Mouse (Mus musculus) lung, adult 2 months (tissue): ENCODE results near the gene Vmo1. TPM values are rescaled to one million over a fixed set of nuclear protein-coding genes. Genes with fewer than 3 reads are reported as not detected.
A peak's percentile ranks its signal among the peaks of the same experiment; 100 is the strongest.
"Not testable (repeated sequence)": the region's sequence is repeated elsewhere in the genome, so short reads cannot be mapped to it uniquely, and the experiment has no call there.

ENCODE experiments used
- DNase-seq: peaks from one replicate; pipeline ENCODE4 v3.0.0; 2022
- H3K4me1 ChIP-seq: fragments of 200-500 bp; 2 replicates; pipeline ENCODE4 v1.6.1; 2011; ENCODE audit warnings: low read length; ENCODE audit not compliant: control insufficient read depth, insufficient read depth
- H3K4me3 ChIP-seq: fragments of 200-500 bp; replicated peaks from 2 replicates; pipeline ENCODE3; 2011; ENCODE audit warnings: low read depth, mild to moderate bottlenecking, control low read depth, low read length; ENCODE audit errors: extremely low read depth
- CTCF ChIP-seq: fragments of 200-500 bp; IDR thresholded peaks from 2 replicates; pipeline ENCODE4 v1.5.1; 2011; ENCODE audit warnings: mild to moderate bottlenecking, low read length, control low read depth; ENCODE audit not compliant: insufficient read depth
- POLR2A ChIP-seq: fragments of 200-500 bp; IDR thresholded peaks from 2 replicates; pipeline ENCODE4 v1.6.1; 2011; ENCODE audit warnings: low read depth, mild to moderate bottlenecking, control low read depth, low read length, borderline replicate concordance; ENCODE audit errors: extremely low read depth
- WGBS: fragments of 180-500 bp; shearing (Covaris S2); methylation state at CpG from one replicate; pipeline ENCODE4 v1.1.7; 2018; 5-methylcytosine and 5-hydroxymethylcytosine counted together
- polyA plus RNA-seq: library from polyadenylated mRNA; depleted of rRNA; stranded (reverse); fragments of >200 nt; gene quantifications from 2 replicates; pipeline ENCODE4 v1.2.3, GENCODE M21; 2012

Vmo1 gene
- polyA plus RNA-seq, 1 experiment: 0.20 TPM

DNA sequence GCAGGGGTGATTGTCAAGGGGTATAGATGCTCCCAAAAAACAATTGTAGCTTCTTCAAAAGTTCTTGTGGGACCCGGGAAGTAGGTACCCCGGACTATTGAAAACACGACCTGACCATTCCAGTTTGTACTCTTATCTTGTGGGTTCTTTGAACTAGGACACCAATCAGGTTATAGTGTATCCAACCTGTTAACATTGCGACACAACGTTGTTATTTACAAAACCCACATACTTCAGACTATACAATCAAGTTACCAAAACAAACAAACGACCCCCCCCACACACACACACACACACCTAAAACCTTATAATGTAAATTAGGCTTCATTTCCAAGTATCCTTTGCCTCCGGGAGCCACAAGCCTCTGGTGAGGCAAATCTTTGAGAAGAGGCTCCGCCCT, 10.4 kb upstream of the Vmo1 start:
- 4% methylated on average over 8 of the region's 8 CpGs for WGBS
- no peak for DNase-seq

DNA sequence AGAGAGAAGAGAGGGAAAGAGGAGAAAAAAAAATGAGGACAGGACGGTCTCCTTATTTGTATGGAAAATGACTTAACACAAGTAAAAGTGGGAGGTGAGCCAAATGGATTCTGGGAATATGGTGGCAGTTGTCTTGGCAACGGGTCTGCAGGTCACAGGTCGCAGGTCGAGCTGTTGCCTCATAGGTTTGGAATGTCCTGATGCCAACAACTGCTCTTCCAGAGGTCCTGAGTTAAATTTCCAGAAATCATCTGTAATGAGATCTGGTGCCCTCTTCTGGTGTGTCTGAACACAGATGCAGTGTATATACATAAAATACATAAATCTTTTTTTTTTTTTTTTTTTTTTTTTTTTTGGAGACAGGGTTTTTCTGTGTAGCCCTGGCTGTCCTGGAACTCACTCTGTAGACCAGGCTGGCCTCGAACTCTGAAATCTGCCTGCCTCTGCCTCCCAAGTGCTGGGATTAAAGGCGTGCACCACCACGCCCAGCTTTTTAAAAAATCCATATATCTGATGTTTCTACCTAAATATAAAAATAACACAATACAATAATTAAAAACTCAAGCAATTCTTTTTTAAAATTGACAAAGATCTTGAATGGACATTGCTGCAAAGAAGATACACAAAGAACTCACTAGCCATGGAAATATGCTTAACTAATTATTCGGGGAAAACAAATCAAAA, 9.0 kb upstream of the Vmo1 start:
- not testable (repeated sequence) for DNase-seq, H3K4me1 ChIP-seq, H3K4me3 ChIP-seq
- WGBS: 85% methylated on average over 8 of the region's 8 CpGs

More for the DNA sequence above, 10.4 kb upstream of the Vmo1 start:
- TF ChIP-seq POLR2A (no peak), CTCF (no peak)
- Histone ChIP-seq H3K4me1 (peaks cover 2% of the 10 kb centered on the region; the same call in 1 of the 2 replicates), H3K4me3 (peak overlapping the region; percentile 50)

DNA sequence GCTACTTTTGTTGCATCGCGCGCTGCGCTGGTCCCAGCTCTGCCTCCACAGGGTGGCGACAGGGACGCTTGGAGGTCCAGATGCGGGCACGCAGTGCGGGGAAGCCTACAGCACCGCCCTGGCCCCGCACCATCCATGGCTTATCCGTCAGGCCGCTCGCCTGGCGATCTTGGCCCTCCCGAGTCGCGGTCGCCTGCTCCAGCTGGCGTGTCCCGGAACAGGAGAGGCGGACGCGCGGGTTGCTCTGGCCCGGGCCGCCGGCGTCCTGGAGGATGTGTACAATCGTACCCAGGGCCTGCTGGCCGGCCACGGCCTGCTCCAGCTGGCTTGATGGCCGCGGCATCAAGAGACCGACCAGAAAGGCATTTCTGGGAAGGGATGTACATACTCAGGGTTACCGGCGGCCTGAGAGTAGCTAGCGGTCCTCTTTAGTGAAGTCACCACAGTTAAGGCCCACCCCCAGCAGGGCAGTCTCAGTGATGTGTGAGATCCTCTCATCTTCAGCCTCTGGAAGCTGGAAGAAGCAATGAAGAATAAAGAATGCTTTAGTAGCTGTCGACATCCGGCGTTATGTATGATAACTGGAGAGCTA, 5.9 kb upstream of the Vmo1 start:
- peaks cover 2% of the 10 kb centered on the region; the same call in 1 of the 2 replicates for H3K4me1 ChIP-seq
- DNase-seq: peak; percentile 34
- TF ChIP-seq POLR2A (peak; percentile 16; the same call in 1 of the 2 replicates), CTCF (no peak)
- 18% methylated on average over 41 of the region's 41 CpGs for WGBS
- peak overlapping the region; percentile 52 for H3K4me3 ChIP-seq

DNA sequence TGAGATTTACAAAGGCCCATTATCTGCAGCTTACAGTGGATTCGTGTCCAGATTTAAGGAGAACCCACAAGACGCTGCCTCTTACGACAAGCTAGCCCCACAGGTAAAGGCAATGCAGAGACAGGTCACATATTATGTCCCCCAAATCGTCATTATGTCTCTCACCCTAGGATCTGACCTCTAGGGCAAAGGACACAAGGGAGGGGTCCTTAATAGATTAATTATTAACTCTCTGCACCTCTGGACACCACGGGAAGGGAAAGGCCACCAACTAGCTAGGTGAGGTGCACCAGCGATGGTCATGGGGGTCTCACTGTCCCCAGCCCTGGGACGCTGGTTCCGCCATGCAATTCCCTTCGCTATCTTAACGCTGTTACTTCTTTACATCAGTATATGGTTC, 4.5 kb upstream of the Vmo1 start, which contains the start of gene Gltpd2:
Gene Gltpd2, plus strand, starts transcription at position 274 of the 400 bp plus-strand sequence.
- no peak for DNase-seq
- no peaks in the 10 kb centered on the region for H3K4me1 ChIP-seq
- WGBS: 88% methylated on average over 10 of the region's 10 CpGs
- H3K4me3 ChIP-seq: peak within 1 kb of the TSS; percentile 52
- no peak for TF ChIP-seq CTCF
- TF ChIP-seq POLR2A: no peak

DNA sequence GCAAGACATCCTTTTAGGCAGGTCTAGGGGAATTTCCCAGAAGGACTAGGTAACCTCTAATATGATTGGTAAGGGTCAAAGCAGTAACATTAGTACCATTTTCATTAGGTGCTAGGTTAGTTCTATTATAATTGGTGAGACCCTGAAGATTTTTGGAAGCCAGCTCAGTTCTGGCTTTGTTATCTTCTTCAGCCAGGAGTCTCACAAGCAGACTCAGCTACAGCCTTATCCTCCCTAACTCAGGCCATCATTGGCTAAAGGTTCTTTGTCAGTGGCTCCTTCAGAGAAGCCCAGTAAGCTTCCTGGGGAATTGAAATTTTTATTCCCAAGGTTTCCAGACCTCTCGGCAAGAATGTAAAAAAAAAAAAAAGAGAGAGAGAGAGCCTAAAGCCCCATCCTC, 4.0 kb upstream of the Vmo1 start:
- no peak for TF ChIP-seq POLR2A
- TF ChIP-seq CTCF: no peak
- no peaks in the 10 kb centered on the region for H3K4me1 ChIP-seq
- DNase-seq: no peak
- 72% methylated on average over 1 of the region's 1 CpGs for WGBS
- H3K4me3 ChIP-seq: no peak overlapping the region

DNA sequence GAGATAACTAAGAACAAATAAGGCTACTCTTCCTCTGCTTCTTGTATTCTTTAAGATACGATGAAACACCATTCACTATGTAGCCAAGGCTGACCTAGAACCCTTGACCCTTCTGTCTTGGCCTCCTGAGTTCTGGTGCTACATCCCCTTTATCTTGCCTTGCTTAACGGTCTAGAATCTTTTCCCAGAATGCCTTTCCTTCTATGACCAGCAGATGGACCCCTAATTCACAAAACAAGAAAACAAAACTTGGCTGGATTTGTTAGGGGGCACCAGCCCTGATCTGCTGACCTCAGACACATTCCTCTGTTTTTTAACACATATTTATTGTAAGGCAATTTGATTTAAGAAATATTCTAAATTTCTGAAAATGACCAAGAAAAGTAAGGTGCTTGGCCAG, 1.9 kb upstream of the Vmo1 start:
- Histone ChIP-seq H3K4me1 (no peaks in the 10 kb centered on the region), H3K4me3 (no peak overlapping the region)
- TF ChIP-seq POLR2A (no peak), CTCF (no peak)
- WGBS: 18% methylated on average over 2 of the region's 2 CpGs
- no peak for DNase-seq

DNA sequence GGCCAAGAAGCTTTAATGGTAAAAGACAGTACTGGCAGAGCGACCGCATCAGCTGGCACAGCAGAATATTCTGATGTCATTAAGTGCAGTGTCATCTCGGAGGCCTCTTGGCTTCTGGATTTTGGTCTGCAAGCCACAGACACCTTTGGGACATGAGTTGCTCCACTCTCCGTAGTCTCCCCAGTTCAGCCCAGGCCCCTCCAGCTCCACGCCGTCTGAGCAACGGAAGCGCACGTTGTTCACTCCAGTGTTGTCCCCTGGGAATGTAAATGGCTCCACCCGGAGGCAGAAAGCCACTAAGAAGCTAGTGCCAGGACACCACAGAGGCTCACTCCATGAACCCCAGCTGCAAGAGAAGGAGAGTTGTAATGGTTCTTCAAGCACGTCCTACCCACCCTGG, 896 bp downstream of the Vmo1 start:
- no peak for TF ChIP-seq CTCF
- no peak for TF ChIP-seq POLR2A
- H3K4me3 ChIP-seq: no peak overlapping the region
- no peak for DNase-seq
- no peaks in the 10 kb centered on the region for H3K4me1 ChIP-seq
- WGBS: 46% methylated on average over 11 of the region's 11 CpGs

DNA sequence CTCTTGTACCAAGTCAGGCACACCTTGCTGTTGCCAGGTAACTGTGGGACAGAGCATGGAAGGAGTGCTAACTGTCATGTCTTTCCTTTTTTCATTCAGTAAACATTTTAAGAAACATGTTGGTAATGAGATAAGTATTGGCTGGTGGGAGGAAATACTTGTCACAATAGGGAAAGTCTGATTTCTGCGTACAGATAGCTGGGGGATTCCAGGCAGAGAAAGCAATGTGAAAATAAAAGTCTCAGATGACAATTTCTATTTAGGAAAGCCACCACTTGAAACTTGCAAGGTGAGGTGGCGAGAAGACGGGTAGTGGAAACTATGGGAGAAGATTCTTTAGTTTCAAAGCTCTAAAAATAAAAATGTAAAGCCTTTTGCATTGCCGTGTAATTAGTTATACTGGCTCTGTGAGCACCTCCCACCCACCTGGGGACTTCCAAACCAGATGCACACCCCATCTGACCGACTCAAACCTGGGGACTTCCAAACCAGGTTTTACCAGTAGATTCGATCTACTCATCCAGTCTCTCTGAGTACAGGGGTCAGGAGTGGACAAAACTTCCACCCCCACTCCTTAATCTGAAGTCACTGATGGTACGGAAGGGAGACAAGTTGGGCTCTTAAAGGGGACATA, 1.6 kb downstream of the Vmo1 start:
- WGBS: 72% methylated on average over 7 of the region's 7 CpGs
- no peak overlapping the region for H3K4me3 ChIP-seq
- H3K4me1 ChIP-seq: no peaks in the 10 kb centered on the region
- no peak for TF ChIP-seq POLR2A
- DNase-seq: no peak

DNA sequence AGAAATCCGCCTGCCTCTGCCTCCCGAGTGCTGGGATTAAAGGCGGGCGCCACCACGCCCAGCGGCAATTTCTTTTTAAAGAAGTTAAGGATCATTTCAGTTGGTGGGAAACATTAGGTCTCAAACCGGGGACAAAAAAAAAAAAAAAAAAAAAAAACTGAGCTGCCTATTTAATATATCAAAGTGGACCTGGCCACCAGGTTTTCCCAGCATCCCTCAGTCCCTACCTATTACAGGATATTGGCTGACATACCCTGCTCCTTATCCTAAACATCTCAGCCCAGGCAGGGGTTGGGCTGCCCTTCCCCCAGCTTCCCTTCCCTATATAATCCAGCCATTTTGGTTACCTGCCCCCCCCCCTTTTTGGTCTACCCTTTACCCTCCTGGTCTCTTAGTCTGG, 2.6 kb downstream of the Vmo1 start:
- no peak for TF ChIP-seq CTCF
- TF ChIP-seq POLR2A: no peak
- 86% methylated on average over 7 of the region's 7 CpGs for WGBS
- DNase-seq: no peak
- Histone ChIP-seq H3K4me3 (no peak overlapping the region), H3K4me1 (no peaks in the 10 kb centered on the region)

DNA sequence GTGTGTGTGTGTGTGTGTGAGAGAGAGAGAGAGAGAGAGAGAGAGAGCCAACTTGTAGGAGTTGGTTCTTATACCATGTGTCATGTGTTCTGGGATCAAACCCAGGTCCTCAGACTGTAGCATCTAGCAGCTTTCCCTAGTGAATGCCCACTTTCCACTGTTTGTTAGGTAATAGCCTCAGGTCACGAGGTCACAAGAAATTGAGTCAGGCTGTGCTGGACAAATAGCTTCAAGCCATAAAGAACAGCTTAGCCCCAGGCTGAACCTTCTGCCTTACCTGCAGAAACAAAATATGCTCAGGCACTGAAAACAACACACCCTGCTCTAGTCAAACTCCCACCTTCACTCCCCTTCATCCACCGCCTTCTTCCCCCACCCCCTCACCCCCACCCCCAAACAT, 3.2 kb downstream of the Vmo1 start:
- WGBS: 66% methylated on average over 2 of the region's 2 CpGs
- TF ChIP-seq CTCF: no peak
- no peak for TF ChIP-seq POLR2A

More for the DNA sequence above, 3.2 kb downstream of the Vmo1 start:
- H3K4me3 ChIP-seq: no peak overlapping the region
- DNase-seq: no peak
- peaks cover 1% of the 10 kb centered on the region; the same call in 1 of the 2 replicates for H3K4me1 ChIP-seq
